ENCODE assay signal across 8 mouse cellular contexts in the genomic region with DNA sequence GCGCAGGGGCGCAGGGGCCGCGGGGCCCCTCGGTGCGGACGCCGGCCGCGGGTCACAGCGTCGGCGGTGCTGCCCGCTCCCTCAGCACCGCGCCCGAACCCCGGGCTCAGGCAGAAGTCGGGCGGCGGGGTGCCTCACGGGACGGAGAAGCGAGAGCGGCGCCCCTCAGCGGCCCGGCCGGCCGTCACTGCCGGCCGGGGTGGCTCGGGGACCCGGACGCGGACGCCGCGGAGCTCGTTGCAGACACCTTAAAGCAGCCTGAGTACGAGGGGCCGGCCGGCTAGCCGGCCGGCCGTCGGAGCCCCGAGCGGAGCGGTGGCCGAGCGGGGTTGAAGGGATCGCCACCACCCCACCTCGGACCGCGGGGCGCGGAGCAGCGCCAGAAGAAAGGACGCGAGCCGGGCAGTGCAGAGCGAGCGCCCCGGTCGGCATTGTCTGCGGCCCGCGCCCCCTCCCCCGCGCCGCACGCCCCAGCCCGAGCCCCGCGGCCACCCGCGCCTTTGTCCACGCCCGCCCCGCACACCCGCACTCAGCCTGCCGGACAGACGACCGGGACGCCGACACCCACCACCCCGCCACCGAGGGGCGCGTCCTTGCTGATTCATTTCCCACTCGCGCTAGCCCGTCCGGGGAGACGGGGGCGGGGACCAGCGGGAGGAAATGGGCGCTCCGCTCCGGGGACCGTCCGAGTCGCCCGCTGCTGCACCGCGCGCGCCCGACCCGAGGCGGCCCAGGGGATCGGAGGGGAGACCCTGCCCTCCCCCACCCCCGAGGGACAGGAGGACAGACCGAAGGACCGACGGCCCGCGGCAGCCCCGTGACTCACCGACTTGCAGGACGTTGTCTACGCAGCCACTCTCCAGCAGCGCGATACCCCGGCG.
DNase-seq lines count a peak whose midpoint lies in the region; ATAC-seq and TF ChIP-seq lines count a peak whose summit lies in the region.

No protein-coding gene starts in this region.

- no peaks in the 10 kb centered on the region for H3K9me3 ChIP-seq in forebrain, embryonic 12.5 days
- no peaks in the 10 kb centered on the region for H3K9me3 ChIP-seq in heart, postnatal 0 days (replicated peaks; ENCODE audit: control insufficient read depth, low read length)
- no peaks in the 10 kb centered on the region for H3K9me3 ChIP-seq in lung, embryonic 14.5 days (ENCODE audit: low read depth, low read length)

- DNase-seq in 416B (ENCODE audit: low read depth), result peak; percentile 48
- peak; percentile 71 to 85 for DNase-seq in adrenal gland, postnatal 36 days
- DNase-seq in heart, postnatal 0 days (ENCODE audit: low spot score), result no peak
- peak; percentile 75 to 84 for DNase-seq in kidney, postnatal 4 days
- peak; percentile 72 for DNase-seq in lung, embryonic 14.5 days
- DNase-seq in ovary, postnatal 10 days (ENCODE audit: low spot score), result peak; percentile 45
- peak; percentile 51 for DNase-seq in thymus, postnatal 25 days

- H3K4me3 ChIP-seq in forebrain, embryonic 12.5 days (replicated peaks), result peak overlapping the region; percentile 95
- peak overlapping the region; percentile 75 for H3K4me3 ChIP-seq in heart, postnatal 0 days (ENCODE audit: low read depth, low read length)
- H3K4me3 ChIP-seq in lung, embryonic 14.5 days (ENCODE audit: low read depth, low read length), result peak overlapping the region; percentile 85

- no peak for TF ChIP-seq EP300 in heart, postnatal 0 days (IDR thresholded peaks at IDR 0.05; ENCODE audit: low read depth)

- no peak for TF ChIP-seq CTCF in heart, postnatal 0 days (IDR thresholded peaks at IDR 0.05; ENCODE audit: low read depth)
- TF ChIP-seq CTCF in lung, embryonic 14.5 days (IDR thresholded peaks at IDR 0.05; ENCODE audit: low read depth), result no peak

- H3K27ac ChIP-seq in forebrain, embryonic 12.5 days, result peak overlapping the region; percentile 99
- peak overlapping the region; percentile 94 for H3K27ac ChIP-seq in heart, postnatal 0 days (ENCODE audit: low read depth)
- peak overlapping the region; percentile 93 for H3K27ac ChIP-seq in lung, embryonic 14.5 days (ENCODE audit: low read depth)

- peak; percentile 3; the same call in 1 of the 2 replicates for ATAC-seq in forebrain, embryonic 12.5 days (ENCODE audit: low FRiP score)
- no peak for ATAC-seq in heart, postnatal 0 days (ENCODE audit: insufficient read depth, low read depth)
- ATAC-seq in lung, embryonic 14.5 days (ENCODE audit: insufficient read depth), result no peak

- peaks cover 37% of the 10 kb centered on the region for H3K4me1 ChIP-seq in forebrain, embryonic 12.5 days
- peaks cover 9% of the 10 kb centered on the region; the same call in 1 of the 2 replicates for H3K4me1 ChIP-seq in heart, postnatal 0 days (ENCODE audit: control insufficient read depth, insufficient read depth)
- H3K4me1 ChIP-seq in lung, embryonic 14.5 days (ENCODE audit: insufficient read depth), result peaks cover 10% of the 10 kb centered on the region

- no peaks in the 10 kb centered on the region for H3K36me3 ChIP-seq in forebrain, embryonic 12.5 days (replicated peaks)
- no peaks in the 10 kb centered on the region for H3K36me3 ChIP-seq in heart, postnatal 0 days (replicated peaks; ENCODE audit: control insufficient read depth, insufficient read depth, low read length)
- H3K36me3 ChIP-seq in lung, embryonic 14.5 days (ENCODE audit: insufficient read depth), result no peaks in the 10 kb centered on the region

- peak overlapping the region; percentile 79 for H3K4me2 ChIP-seq in forebrain, embryonic 12.5 days
- peak overlapping the region; percentile 85 for H3K4me2 ChIP-seq in heart, postnatal 0 days (ENCODE audit: low read depth, low read length)
- peak overlapping the region; percentile 73 for H3K4me2 ChIP-seq in lung, embryonic 14.5 days

- H3K9ac ChIP-seq in forebrain, embryonic 12.5 days, result peak overlapping the region; percentile 97
- peak overlapping the region; percentile 76 for H3K9ac ChIP-seq in heart, postnatal 0 days (replicated peaks; ENCODE audit: low read depth, low read length)
- H3K9ac ChIP-seq in lung, embryonic 14.5 days, result peak overlapping the region; percentile 89

- H3K27me3 ChIP-seq in forebrain, embryonic 12.5 days, result peaks cover 16% of the 10 kb centered on the region
- H3K27me3 ChIP-seq in heart, postnatal 0 days (ENCODE audit: control insufficient read depth, insufficient read depth, low read length), result peaks cover 16% of the 10 kb centered on the region
- H3K27me3 ChIP-seq in lung, embryonic 14.5 days (ENCODE audit: insufficient read depth, low read length), result no peaks in the 10 kb centered on the region

- under 1% methylated on average over 115 of the region's 127 CpGs for WGBS in forebrain, embryonic 12.5 days
- WGBS in heart, postnatal 0 days, result 0% methylated on average over 85 of the region's 127 CpGs
- WGBS in lung, embryonic 14.5 days, result under 1% methylated on average over 93 of the region's 127 CpGs
